Mouse (Mus musculus) MEL (cell line): ENCODE results near the gene Polr2c.

Source experiments
- CHD2 ChIP-seq: IDR thresholded peaks from 2 replicates; pipeline ENCODE4 v1.6.1; 2011; ENCODE audit warnings: low read length, improper control_type of control experiment
- CTCF ChIP-seq, 3 experiments: IDR thresholded peaks in 2 of 3; conservative IDR thresholded peaks in 1 of 3; 2 replicates each; pipeline ENCODE4 v1.5.1; 2011 to 2012; ENCODE audit warnings: low read length in 3 of 3, low read depth in 2 of 3, mild to moderate bottlenecking in 2 of 3, improper control_type of control experiment in 1 of 3, inconsistent platforms in 1 of 3, mixed read lengths in 1 of 3, moderate library complexity in 1 of 3; ENCODE audit not compliant: control insufficient read depth in 1 of 3, insufficient read depth in 1 of 3, poor library complexity in 1 of 3, severe bottlenecking in 1 of 3
- USF2 ChIP-seq, 2 experiments: IDR thresholded peaks; 2 replicates each; pipeline ENCODE4 v1.6.1; 2011 to 2012; ENCODE audit warnings: improper control_type of control experiment in 2 of 2, low read length in 2 of 2, borderline replicate concordance in 1 of 2, inconsistent platforms in 1 of 2, low read depth in 1 of 2, mild to moderate bottlenecking in 1 of 2; ENCODE audit not compliant: insufficient read depth in 1 of 2

- TF ChIP-seq CTCF (IDR thresholded peaks at IDR 0.05 in 2 of 3, conservative IDR thresholded peaks at IDR 0.05 in 1 of 3; ENCODE audit: control insufficient read depth in 1 of 3, insufficient read depth in 1 of 3, low read depth in 2 of 3, low read length in 3 of 3, poor library complexity in 1 of 3, severe bottlenecking in 1 of 3) (no peak), USF2 (IDR thresholded peaks at IDR 0.05; ENCODE audit: borderline replicate concordance in 1 of 2, insufficient read depth in 1 of 2, low read depth in 1 of 2, low read length in 2 of 2) (no peak), CHD2 (no peak)
Observed at GRCm38 (mm10) chr8:94917851-94918495, 60.7 kb downstream of the Polr2c start, which contains the start of gene Ccdc102a.
